Mouse (Mus musculus) hindbrain, embryonic 14.5 days (tissue): Measurements from ENCODE around the gene Stx17. TPM values are rescaled to one million over a fixed set of nuclear protein-coding genes. Genes with fewer than 3 reads are reported as not detected.

Experiments used
- ATAC-seq: fragments of 200-750 bp; cut with Nextera tagmentation; 2 replicates; pipeline ENCODE4 v1.8.0; 2017; ENCODE audit warnings: moderate number of reproducible peaks, mild to moderate bottlenecking, moderate TSS enrichment, moderate library complexity; ENCODE audit not compliant: low FRiP score
- DNase-seq: peaks from one replicate; pipeline ENCODE4 v3.0.0-alpha.2; 2015; ENCODE audit warnings: low spot score
- H3K27ac ChIP-seq: fragments of 300-500 bp; sonication (generic); 2 replicates; pipeline ENCODE4 v1.5.1; 2014; ENCODE audit warnings: mild to moderate bottlenecking, moderate library complexity
- H3K27me3 ChIP-seq: fragments of 300-500 bp; sonication (generic); 2 replicates; pipeline ENCODE4 v1.6.1; 2014; ENCODE audit warnings: mild to moderate bottlenecking, low read length, mixed read lengths; ENCODE audit not compliant: control insufficient read depth, insufficient read depth
- H3K36me3 ChIP-seq: fragments of 300-500 bp; sonication (generic); replicated peaks from 2 replicates; pipeline ENCODE4 v1.6.1; 2014; ENCODE audit not compliant: control insufficient read depth, insufficient read depth
- H3K4me1 ChIP-seq: fragments of 300-500 bp; sonication (generic); replicated peaks from 2 replicates; pipeline ENCODE4 v1.6.1; 2014; ENCODE audit warnings: antibody characterized with exemption, low read length, mixed read lengths; ENCODE audit not compliant: control insufficient read depth, insufficient read depth
- H3K4me2 ChIP-seq: fragments of 300-500 bp; sonication (generic); replicated peaks from 2 replicates; pipeline ENCODE4 v1.6.1; 2014; ENCODE audit warnings: mild to moderate bottlenecking, moderate library complexity
- H3K4me3 ChIP-seq: fragments of 300-500 bp; sonication (generic); replicated peaks from 2 replicates; pipeline ENCODE4 v1.5.1; 2014; ENCODE audit warnings: mild to moderate bottlenecking, low read length
- H3K9ac ChIP-seq: fragments of 300-500 bp; sonication (generic); 2 replicates; pipeline ENCODE4 v1.6.1; 2014
- H3K9me3 ChIP-seq: fragments of 300-500 bp; sonication (generic); 2 replicates; pipeline ENCODE4 v1.6.1; 2016; ENCODE audit warnings: low read length; ENCODE audit not compliant: control insufficient read depth
- WGBS: fragments of 180-500 bp; shearing (Covaris S2); extraction: QIAGEN DNeasy Blood & Tissue Kit; methylation state at CpG from one replicate; pipeline ENCODE4 v1.1.7; 2014; 5-methylcytosine and 5-hydroxymethylcytosine counted together
- polyA plus RNA-seq: library from polyadenylated mRNA; unstranded; fragments of >200 nt; fragmentation: Nextera tagmentation; extraction: Ambion mirVana; gene quantifications from 2 replicates; pipeline ENCODE4 v1.2.1, GENCODE M21; 2014

Stx17 gene
- 27.1 and 27.3 TPM in 2 replicates for polyA plus RNA-seq

GRCm38 (mm10) chr4:48124773-48125469 lies at the start of gene Stx17:
TSS of gene Stx17 (plus strand) at chr4:48124915.
- peak within 1 kb of the TSS; percentile 62 for H3K4me2 ChIP-seq
- H3K36me3 ChIP-seq = no peaks in the 10 kb centered on the region
- DNase-seq = peak; percentile 85
- H3K27ac ChIP-seq = no peak within 1 kb of the TSS
- no peaks in the 10 kb centered on the region for H3K27me3 ChIP-seq
- ATAC-seq = peak; percentile 99
- H3K9me3 ChIP-seq = no peaks in the 10 kb centered on the region
- H3K4me1 ChIP-seq = no peaks in the 10 kb centered on the region
- peak within 1 kb of the TSS; percentile 72 for H3K4me3 ChIP-seq
- peak within 1 kb of the TSS; percentile 85 for H3K9ac ChIP-seq
- 1% methylated on average over 58 of the region's 58 CpGs for WGBS

- Histone ChIP-seq H3K27ac (no peak overlapping the region), H3K9ac (no peak overlapping the region), H3K9me3 (no peaks in the 10 kb centered on the region), H3K4me1 (no peaks in the 10 kb centered on the region), H3K36me3 (no peaks in the 10 kb centered on the region), H3K4me2 (no peak overlapping the region), H3K27me3 (no peaks in the 10 kb centered on the region), H3K4me3 (no peak overlapping the region)
- DNase-seq (no peak), ATAC-seq (no peak)
- WGBS = 79% methylated on average over 13 of the region's 13 CpGs
These were observed 47.8 kb upstream of the Stx17 start for GRCm38 (mm10) chr4:48076693-48077471.

- 34% methylated on average over 4 of the region's 4 CpGs for WGBS
- Histone ChIP-seq H3K9ac (no peak overlapping the region), H3K36me3 (no peaks in the 10 kb centered on the region), H3K9me3 (no peaks in the 10 kb centered on the region), H3K27ac (no peak overlapping the region), H3K4me2 (no peak overlapping the region), H3K27me3 (no peaks in the 10 kb centered on the region), H3K4me3 (no peak overlapping the region), H3K4me1 (no peaks in the 10 kb centered on the region)
- no peak for ATAC-seq
- no peak for DNase-seq
These were observed 46.5 kb upstream of the Stx17 start for GRCm38 (mm10) chr4:48078213-48078612.

- H3K4me1 ChIP-seq = no peaks in the 10 kb centered on the region
- 53% methylated on average over 8 of the region's 8 CpGs for WGBS
- H3K4me3 ChIP-seq = no peak overlapping the region
- no peak overlapping the region for H3K27ac ChIP-seq
- ATAC-seq (no peak), DNase-seq (no peak)
- H3K36me3 ChIP-seq = no peaks in the 10 kb centered on the region
- H3K4me2 ChIP-seq = no peak overlapping the region
- no peak overlapping the region for H3K9ac ChIP-seq
- no peaks in the 10 kb centered on the region for H3K27me3 ChIP-seq
- no peaks in the 10 kb centered on the region for H3K9me3 ChIP-seq
These were observed 45.3 kb upstream of the Stx17 start for GRCm38 (mm10) chr4:48079285-48080039.

GRCm38 (mm10) chr4:48083452-48083851 lies 41.3 kb upstream of the Stx17 start:
- H3K4me1 ChIP-seq = no peaks in the 10 kb centered on the region
- 84% methylated on average over 4 of the region's 4 CpGs for WGBS
- no peak overlapping the region for H3K4me2 ChIP-seq
- ATAC-seq (no peak), DNase-seq (no peak)
- no peak overlapping the region for H3K9ac ChIP-seq
- H3K4me3 ChIP-seq = no peak overlapping the region
- no peaks in the 10 kb centered on the region for H3K9me3 ChIP-seq
- no peaks in the 10 kb centered on the region for H3K27me3 ChIP-seq
- no peaks in the 10 kb centered on the region for H3K36me3 ChIP-seq
- no peak overlapping the region for H3K27ac ChIP-seq

GRCm38 (mm10) chr4:48086609-48087008 lies 38.1 kb upstream of the Stx17 start:
- Histone ChIP-seq H3K9ac (no peak overlapping the region), H3K27ac (no peak overlapping the region), H3K9me3 (no peaks in the 10 kb centered on the region), H3K27me3 (no peaks in the 10 kb centered on the region), H3K4me2 (no peak overlapping the region), H3K36me3 (no peaks in the 10 kb centered on the region), H3K4me1 (no peaks in the 10 kb centered on the region), H3K4me3 (no peak overlapping the region)
- no peak for DNase-seq
- 53% methylated on average over 6 of the region's 6 CpGs for WGBS
- no peak for ATAC-seq

- DNase-seq (no peak), ATAC-seq (no peak)
- Histone ChIP-seq H3K27ac (no peak overlapping the region), H3K9me3 (no peaks in the 10 kb centered on the region), H3K9ac (no peak overlapping the region), H3K4me3 (no peak overlapping the region), H3K4me2 (no peak overlapping the region), H3K27me3 (no peaks in the 10 kb centered on the region), H3K4me1 (no peaks in the 10 kb centered on the region), H3K36me3 (no peaks in the 10 kb centered on the region)
- 89% methylated on average over 6 of the region's 6 CpGs for WGBS
These were observed 37.2 kb upstream of the Stx17 start for GRCm38 (mm10) chr4:48087497-48087896.

GRCm38 (mm10) chr4:48093221-48093620 lies 31.5 kb upstream of the Stx17 start:
- no peak overlapping the region for H3K4me3 ChIP-seq
- H3K4me1 ChIP-seq = no peaks in the 10 kb centered on the region
- WGBS = 77% methylated on average over 3 of the region's 3 CpGs
- H3K9ac ChIP-seq = no peak overlapping the region
- no peaks in the 10 kb centered on the region for H3K36me3 ChIP-seq
- H3K27me3 ChIP-seq = no peaks in the 10 kb centered on the region
- H3K4me2 ChIP-seq = no peak overlapping the region
- no peak overlapping the region for H3K27ac ChIP-seq
- ATAC-seq (no peak), DNase-seq (no peak)
- no peaks in the 10 kb centered on the region for H3K9me3 ChIP-seq

GRCm38 (mm10) chr4:48100217-48100616 lies 24.5 kb upstream of the Stx17 start:
- Histone ChIP-seq H3K4me1 (no peaks in the 10 kb centered on the region), H3K9me3 (no peaks in the 10 kb centered on the region), H3K27ac (no peak overlapping the region), H3K9ac (no peak overlapping the region), H3K36me3 (no peaks in the 10 kb centered on the region), H3K4me2 (no peak overlapping the region), H3K4me3 (no peak overlapping the region), H3K27me3 (no peaks in the 10 kb centered on the region)
- WGBS = 86% methylated on average over 8 of the region's 8 CpGs
- DNase-seq (no peak), ATAC-seq (no peak)
